Mouse (Mus musculus): ENCODE measurements around the gene Shisa5.

DNA sequence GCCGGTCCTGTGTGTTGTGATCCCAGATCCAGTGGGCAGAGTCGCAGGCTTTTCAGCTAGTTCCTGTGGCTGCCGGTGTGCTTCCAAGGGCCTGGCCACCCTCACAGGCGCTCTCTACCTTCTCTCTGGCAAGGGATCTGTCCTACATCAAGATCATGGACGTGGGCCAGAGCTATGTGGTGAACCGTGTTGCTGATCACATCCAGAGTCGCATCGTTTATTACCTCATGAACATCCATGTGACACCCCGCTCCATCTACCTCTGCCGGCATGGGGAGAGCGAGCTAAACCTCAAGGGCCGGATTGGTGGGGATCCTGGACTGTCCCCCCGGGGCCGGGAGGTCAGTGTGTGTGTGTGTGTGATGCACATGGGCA is 28.1 kb upstream of the Shisa5 start:
- no peak for TF ChIP-seq CTCF (IDR thresholded peaks at IDR 0.05; ENCODE audit: low read depth, low read length)
- TF ChIP-seq POLR2A (IDR thresholded peaks at IDR 0.05; ENCODE audit: borderline replicate concordance, low read depth, low read length): no peak

Measured in bone marrow macrophage, adult 2 months (primary cell).